Mouse (Mus musculus) heart, postnatal 14 days (tissue): ENCODE measurements around the gene Tank. TPM values are rescaled to one million over a fixed set of nuclear protein-coding genes. Genes with fewer than 3 reads are reported as not detected.

ENCODE experiments used
- DNase-seq, 2 experiments: peaks; one replicate each; pipeline ENCODE4 v3.0.0; 2021 to 2022
- intact Hi-C: fragments of 180-260 bp; cut with DNase I; formaldehyde crosslinking; loops from one replicate; pipeline ENCODE4 v1.15.1; 2025
- total RNA-seq, 2 experiments: library from RNA; stranded (reverse); gene quantifications; 2 replicates each; pipeline ENCODE4 v1.2.3; 2021

Tank gene
- total RNA-seq, 2 experiments from 2014 or later, result 17.7 to 19.0 TPM

GRCm38 (mm10) chr2:61651640-61652039, 73.3 kb downstream of the Tank start:
- intact Hi-C loops, result loop anchor here (10.0 kb wide), 1 partner anchor 633 kb away; no protein-coding TSS in a partner anchor
- DNase-seq, result no peak

GRCm38 (mm10) chr2:61655046-61655381, 76.6 kb downstream of the Tank start:
- DNase-seq, result no peak
- intact Hi-C loops, result loop anchor here (5.0 to 10.0 kb wide), 2 partner anchors 147 to 630 kb away; partner anchors contain the start of gene Tbr1

- intact Hi-C loops, result loop anchor here (5.0 to 10.0 kb wide), 2 partner anchors 147 to 629 kb away; partner anchors contain the start of gene Tbr1
Observed at GRCm38 (mm10) chr2:61655382-61656281, 77.2 kb downstream of the Tank start.

GRCm38 (mm10) chr2:61656421-61657411, 78.3 kb downstream of the Tank start:
- intact Hi-C loops, result loop anchor here (5.0 to 10.0 kb wide), 2 partner anchors 146 to 628 kb away; partner anchors contain the start of gene Tbr1
- DNase-seq, result peak; percentile 57 to 61

More at GRCm38 (mm10) chr2:61655382-61656281, 77.2 kb downstream of the Tank start:
- DNase-seq, result peak; percentile 19 to 40

- DNase-seq, result no peak
- intact Hi-C loops, result loop anchor here (5.0 to 10.0 kb wide), 2 partner anchors 143 to 626 kb away; partner anchors contain the start of gene Tbr1
Observed at GRCm38 (mm10) chr2:61659254-61659653, 80.9 kb downstream of the Tank start.

GRCm38 (mm10) chr2:61662833-61663232, 84.4 kb downstream of the Tank start:
- intact Hi-C loops, result no loop called here

GRCm38 (mm10) chr2:61663573-61664241, 85.3 kb downstream of the Tank start:
- intact Hi-C loops, result no loop called here
- no peak for DNase-seq

More at GRCm38 (mm10) chr2:61662833-61663232, 84.4 kb downstream of the Tank start:
- DNase-seq, result peak in 1 of 2 experiments; percentile 9

GRCm38 (mm10) chr2:61667420-61667819, 89.0 kb downstream of the Tank start:
- intact Hi-C loops, result loop anchor here (5.0 kb wide), 1 partner anchor 300 kb away; no protein-coding TSS in a partner anchor
- DNase-seq, result no peak

GRCm38 (mm10) chr2:61668260-61668659, 89.9 kb downstream of the Tank start:
- intact Hi-C loops, result loop anchor here (5.0 kb wide), 1 partner anchor 299 kb away; no protein-coding TSS in a partner anchor
- peak; percentile 49 to 63 for DNase-seq

GRCm38 (mm10) chr2:61674555-61674954, 96.2 kb downstream of the Tank start:
- no peak for DNase-seq
- intact Hi-C loops, result no loop called here

GRCm38 (mm10) chr2:61681572-61681971, 103.2 kb downstream of the Tank start:
- intact Hi-C loops, result no loop called here
- no peak for DNase-seq

GRCm38 (mm10) chr2:61686533-61686932, 108.1 kb downstream of the Tank start:
- intact Hi-C loops, result no loop called here
- no peak for DNase-seq

GRCm38 (mm10) chr2:61689086-61689485, 110.7 kb downstream of the Tank start:
- intact Hi-C loops, result no loop called here
- no peak for DNase-seq

Other genes starting within 250 kb of the Tank start
- 10 to 100 TPM; 61.0 to 63.8 TPM for gene Psmd14, start 133.1 kb downstream of the Tank start, total RNA-seq
- gene Tbr1, start 224.3 kb downstream of the Tank start, total RNA-seq, result not detected